Mouse (Mus musculus) left cerebral cortex, postnatal 36 days (tissue): ENCODE results near the gene Ldb1. TPM values are rescaled to one million over a fixed set of nuclear protein-coding genes. Genes with fewer than 3 reads are reported as not detected.

ENCODE experiments used
- DNase-seq, 2 experiments: peaks; one replicate each; pipeline ENCODE4 v3.0.0; 2021 to 2022; ENCODE audit warnings: low spot score in 2 of 2, mixed read lengths in 1 of 2
- intact Hi-C: fragments of 180-260 bp; cut with DNase I; formaldehyde crosslinking; loops from one replicate; pipeline ENCODE4 v1.15.1; 2025
- total RNA-seq, 2 experiments: library from RNA; stranded (reverse); gene quantifications; 2 replicates each; pipeline ENCODE4 v1.2.3; 2021

Gene Ldb1
- total RNA-seq: 100 to 1,000 TPM; 108 to 118 TPM

- peak; percentile 87 to 91 for DNase-seq
- intact Hi-C loops: loop anchor here (5.0 kb wide), 1 partner anchor 48 kb away; the partner anchor contains the start of gene Armh3
Measured at GRCm38 (mm10) chr19:46044993-46045695, at the start of gene Ldb1. Gene Ldb1 (minus strand): TSS chr19:46045214.

- no peak for DNase-seq
- intact Hi-C loops: no loop called here
Measured at GRCm38 (mm10) chr19:46094144-46094543, 49.1 kb upstream of the Ldb1 start.

GRCm38 (mm10) chr19:46091641-46092040 is 46.6 kb upstream of the Ldb1 start:
- intact Hi-C loops: no loop called here
- no peak for DNase-seq

- DNase-seq: no peak
- intact Hi-C loops: no loop called here
Measured at GRCm38 (mm10) chr19:46087871-46088270, 42.9 kb upstream of the Ldb1 start.

- intact Hi-C loops: no loop called here
- DNase-seq: peak; percentile 24 to 46
Measured at GRCm38 (mm10) chr19:46086337-46086736, 41.3 kb upstream of the Ldb1 start.

- intact Hi-C loops: no loop called here
- no peak for DNase-seq
Measured at GRCm38 (mm10) chr19:46085185-46085584, 40.2 kb upstream of the Ldb1 start.

- intact Hi-C loops: no loop called here
Measured at GRCm38 (mm10) chr19:46078535-46078934, 33.5 kb upstream of the Ldb1 start.

GRCm38 (mm10) chr19:46075616-46076607 is 30.9 kb upstream of the Ldb1 start, which contains the start of gene Nolc1:
Gene Nolc1 (plus strand): TSS chr19:46075863.
- DNase-seq: peak; percentile 100
- intact Hi-C loops: no loop called here

More at GRCm38 (mm10) chr19:46078535-46078934, 33.5 kb upstream of the Ldb1 start:
- no peak for DNase-seq

- intact Hi-C loops: no loop called here
- DNase-seq: no peak
Measured at GRCm38 (mm10) chr19:46074266-46074665, 29.3 kb upstream of the Ldb1 start.

- intact Hi-C loops: no loop called here
- no peak for DNase-seq
Measured at GRCm38 (mm10) chr19:46073285-46073684, 28.3 kb upstream of the Ldb1 start.

- DNase-seq: no peak
- intact Hi-C loops: no loop called here
Measured at GRCm38 (mm10) chr19:46068054-46068453, 23.0 kb upstream of the Ldb1 start.

GRCm38 (mm10) chr19:46060845-46061244 is 15.8 kb upstream of the Ldb1 start:
- DNase-seq: no peak
- intact Hi-C loops: no loop called here

GRCm38 (mm10) chr19:46058466-46058865 is 13.5 kb upstream of the Ldb1 start:
- no peak for DNase-seq
- intact Hi-C loops: no loop called here

GRCm38 (mm10) chr19:46056947-46057607 is 12.1 kb upstream of the Ldb1 start:
- intact Hi-C loops: no loop called here

GRCm38 (mm10) chr19:46056388-46056946 is 11.5 kb upstream of the Ldb1 start:
- peak; percentile 92 to 93 for DNase-seq
- intact Hi-C loops: no loop called here

More at GRCm38 (mm10) chr19:46056947-46057607, 12.1 kb upstream of the Ldb1 start:
- peak; percentile 74 to 79 for DNase-seq

- DNase-seq: no peak
- intact Hi-C loops: no loop called here
Measured at GRCm38 (mm10) chr19:46055752-46056387, 10.9 kb upstream of the Ldb1 start.

- DNase-seq: no peak
- intact Hi-C loops: no loop called here
Measured at GRCm38 (mm10) chr19:46050462-46050861, 5.4 kb upstream of the Ldb1 start.

GRCm38 (mm10) chr19:46049129-46049528 is 4.1 kb upstream of the Ldb1 start:
- DNase-seq: no peak
- intact Hi-C loops: no loop called here

- DNase-seq: no peak
- intact Hi-C loops: no loop called here
Measured at GRCm38 (mm10) chr19:46047426-46047825, 2.4 kb upstream of the Ldb1 start.
